Mouse (Mus musculus) CH12.LX (cell line): ENCODE results near the gene Inpp5f.

ENCODE experiments used
- CTCF ChIP-seq, 2 experiments: IDR thresholded peaks in 1 of 2; conservative IDR thresholded peaks in 1 of 2; 2 replicates each; pipeline ENCODE4 v1.5.1; 2011 to 2012; ENCODE audit warnings: low read depth in 2 of 2, low read length in 2 of 2, improper control_type of control experiment in 1 of 2, inconsistent platforms in 1 of 2, mild to moderate bottlenecking in 1 of 2, moderate library complexity in 1 of 2
- EP300 ChIP-seq: IDR thresholded peaks from 2 replicates; pipeline ENCODE4 v1.6.1; 2011; ENCODE audit warnings: low read length, improper control_type of control experiment
- ETS1 ChIP-seq: conservative IDR thresholded peaks from 2 replicates; pipeline ENCODE4 v1.6.1; 2012; ENCODE audit warnings: low read depth, mild to moderate bottlenecking, inconsistent platforms, low read length, improper control_type of control experiment, moderate library complexity
- HCFC1 ChIP-seq: IDR thresholded peaks from 2 replicates; pipeline ENCODE4 v1.6.1; 2012; ENCODE audit warnings: low read depth, mild to moderate bottlenecking, inconsistent platforms, low read length, improper control_type of control experiment
- MAZ ChIP-seq: IDR thresholded peaks from 2 replicates; pipeline ENCODE4 v1.6.1; 2012; ENCODE audit warnings: low read depth, mild to moderate bottlenecking, inconsistent platforms, low read length, improper control_type of control experiment, moderate library complexity
- MYC ChIP-seq: IDR thresholded peaks from 2 replicates; pipeline ENCODE4 v1.6.1; 2011; ENCODE audit warnings: low read depth, mild to moderate bottlenecking, improper control_type of control experiment, low read length
- POLR2A ChIP-seq: IDR thresholded peaks from 2 replicates; pipeline ENCODE4 v1.6.1; 2011; ENCODE audit warnings: low read depth, mild to moderate bottlenecking, improper control_type of control experiment, low read length
- RCOR1 ChIP-seq: conservative IDR thresholded peaks from 2 replicates; pipeline ENCODE4 v1.6.1; 2012; ENCODE audit warnings: low read depth, mild to moderate bottlenecking, inconsistent platforms, low read length, improper control_type of control experiment
- USF1 ChIP-seq: IDR thresholded peaks from 2 replicates; pipeline ENCODE4 v1.6.1; 2014; ENCODE audit warnings: low read depth, mild to moderate bottlenecking, inconsistent platforms, low read length, improper control_type of control experiment
- ZMIZ1 ChIP-seq: IDR thresholded peaks from 2 replicates; pipeline ENCODE4 v1.6.1; 2012; ENCODE audit warnings: low read depth, mild to moderate bottlenecking, inconsistent platforms, low read length, improper control_type of control experiment

- TF ChIP-seq ZMIZ1 (no peak), MYC (no peak), ETS1 (no peak), CTCF (conservative IDR thresholded peaks at IDR 0.05 in 1 of 2, IDR thresholded peaks at IDR 0.05 in 1 of 2; ENCODE audit: low read depth in 2 of 2, low read length in 2 of 2) (no peak), POLR2A (no peak), RCOR1 (no peak), EP300 (no peak), USF1 (no peak), HCFC1 (no peak), MAZ (no peak)
Observed at GRCm38 (mm10) chr7:128622994-128623393, 11.9 kb downstream of the Inpp5f start.
